Mouse (Mus musculus) bone marrow, adult 2 months (tissue): ENCODE results near the gene Slc30a1.

Experiments used
- CTCF ChIP-seq: fragments of 200-500 bp; IDR thresholded peaks from 2 replicates; pipeline ENCODE4 v1.5.1; 2011; ENCODE audit warnings: low read length, control low read depth; ENCODE audit not compliant: control insufficient read depth, insufficient read depth
- POLR2A ChIP-seq: fragments of 200-500 bp; IDR thresholded peaks from 2 replicates; pipeline ENCODE4 v1.6.1; 2011; ENCODE audit warnings: low read depth, mild to moderate bottlenecking, control low read depth, low read length, borderline replicate concordance; ENCODE audit not compliant: control insufficient read depth

DNA sequence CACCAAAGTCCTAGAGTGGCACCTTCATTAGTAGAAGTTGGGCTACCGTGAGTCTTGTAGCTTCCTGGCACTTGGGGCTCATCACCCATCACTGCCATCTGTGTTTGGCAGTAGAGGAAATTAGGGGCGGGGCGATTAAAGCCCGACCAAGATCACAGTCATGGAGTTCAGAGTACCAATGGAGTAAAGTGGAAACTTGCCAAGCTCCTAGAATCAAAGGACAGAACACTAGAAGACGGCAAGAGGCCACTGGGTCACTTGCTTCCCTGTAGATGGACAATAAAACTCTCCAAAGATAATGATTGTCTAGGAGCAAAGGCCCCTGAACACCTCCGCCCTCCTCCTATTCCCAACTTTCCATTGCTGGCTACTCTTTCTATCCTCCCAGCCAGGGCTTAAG is 14.7 kb upstream of the Slc30a1 start:
- TF ChIP-seq POLR2A (no peak), CTCF (no peak)
